18 mouse cellular contexts compared by ENCODE assay signal in genomic region chr11:53197111-53197510, GRCm38 (mm10).
"Had no signal": no experiment of that assay in that cellular context is flagged by ENCODE, and none has a peak within 500 bp of the region (broad histone marks: within the 10 kb centered on the region; RNA-seq: fewer than 3 reads in every experiment).

No protein-coding gene starts in this region.

- H3K27ac ChIP-seq: midbrain, embryonic 10.5 days; midbrain, embryonic 12.5 days; neural tube, embryonic 13.5 days; neural tube, embryonic 15.5 days had no signal

- H3K4me1 ChIP-seq: midbrain, embryonic 12.5 days; neural tube, embryonic 13.5 days; neural tube, embryonic 15.5 days had no signal

- H3K4me3 ChIP-seq: midbrain, embryonic 10.5 days; midbrain, embryonic 12.5 days; myocyte; neural tube, embryonic 13.5 days; neural tube, embryonic 15.5 days had no signal

- H3K9me3 ChIP-seq: midbrain, embryonic 10.5 days; midbrain, embryonic 12.5 days; neural tube, embryonic 13.5 days; neural tube, embryonic 15.5 days had no signal

- H3K27me3 ChIP-seq: midbrain, embryonic 12.5 days; neural tube, embryonic 13.5 days; neural tube, embryonic 15.5 days had no signal

- H3K36me3 ChIP-seq: midbrain, embryonic 10.5 days; midbrain, embryonic 12.5 days; neural tube, embryonic 13.5 days; neural tube, embryonic 15.5 days had no signal

- DNase-seq: lung, adult 18-20 months; lung, embryonic 14.5 days; lung, postnatal 10 days; lung, postnatal 4 days; midbrain, embryonic 14.5 days; retina, postnatal 1 day; right cerebral cortex, adult 18-20 months; right cerebral cortex, postnatal 25 days; right cerebral cortex, postnatal 4 days; spleen, adult 18-20 months; thymus, adult 18-20 months; thymus, postnatal 14 days; thymus, postnatal 36 days had no signal
